Mouse (Mus musculus) intestine, embryonic 15.5 days (tissue): ENCODE measurements around the gene Prkca. TPM values are rescaled to one million over a fixed set of nuclear protein-coding genes. Genes with fewer than 3 reads are reported as not detected.

Experiments used
- ATAC-seq: fragments of 200-750 bp; cut with Nextera tagmentation; 2 replicates; pipeline ENCODE4 v1.8.0; 2017; ENCODE audit warnings: moderate TSS enrichment, moderate library complexity
- H3K27ac ChIP-seq: fragments of 300-500 bp; sonication (generic); 2 replicates; pipeline ENCODE4 v1.5.1; 2015; ENCODE audit warnings: mild to moderate bottlenecking, inconsistent platforms
- H3K27me3 ChIP-seq: fragments of 300-500 bp; sonication (generic); replicated peaks from 2 replicates; pipeline ENCODE4 v1.6.1; 2015; ENCODE audit warnings: inconsistent platforms
- H3K36me3 ChIP-seq: fragments of 300-500 bp; sonication (generic); 2 replicates; pipeline ENCODE4 v1.6.1; 2015; ENCODE audit warnings: inconsistent platforms
- H3K4me1 ChIP-seq: fragments of 300-500 bp; sonication (generic); replicated peaks from 2 replicates; pipeline ENCODE4 v1.6.1; 2015; ENCODE audit warnings: inconsistent platforms
- H3K4me2 ChIP-seq: fragments of 300-500 bp; sonication (generic); replicated peaks from 2 replicates; pipeline ENCODE4 v1.6.1; 2015; ENCODE audit warnings: mild to moderate bottlenecking, inconsistent platforms
- H3K4me3 ChIP-seq: fragments of 300-500 bp; sonication (generic); replicated peaks from 2 replicates; pipeline ENCODE4 v1.5.1; 2015; ENCODE audit warnings: inconsistent platforms
- H3K9ac ChIP-seq: fragments of 300-500 bp; sonication (generic); 2 replicates; pipeline ENCODE4 v1.6.1; 2015; ENCODE audit warnings: inconsistent platforms
- H3K9me3 ChIP-seq: fragments of 300-500 bp; sonication (generic); 2 replicates; pipeline ENCODE4 v1.6.1; 2016; ENCODE audit warnings: inconsistent platforms
- WGBS: fragments of 180-500 bp; shearing (Covaris S2); methylation state at CpG from one replicate; pipeline ENCODE4 v1.1.7; 2015; 5-methylcytosine and 5-hydroxymethylcytosine counted together
- polyA plus RNA-seq: library from polyadenylated mRNA; unstranded; fragments of >200 nt; fragmentation: Nextera tagmentation; extraction: Ambion mirVana; gene quantifications from 2 replicates; pipeline ENCODE4 v1.2.1, GENCODE M21; 2015

Gene Prkca
- polyA plus RNA-seq, 1 experiment from 2014 or later = 22.0 TPM

GRCm38 (mm10) chr11:108020889-108021288, 322.8 kb downstream of the Prkca start:
- 67% methylated on average over 3 of the region's 3 CpGs for WGBS

GRCm38 (mm10) chr11:108015284-108015683, 328.4 kb downstream of the Prkca start:
- no peaks in the 10 kb centered on the region for H3K27me3 ChIP-seq
- no peaks in the 10 kb centered on the region for H3K9me3 ChIP-seq
- no peak overlapping the region for H3K4me3 ChIP-seq
- 61% methylated on average over 5 of the region's 5 CpGs for WGBS
- H3K4me2 ChIP-seq = no peak overlapping the region
- no peaks in the 10 kb centered on the region for H3K4me1 ChIP-seq
- no peak overlapping the region for H3K27ac ChIP-seq
- no peak overlapping the region for H3K9ac ChIP-seq
- H3K36me3 ChIP-seq = no peaks in the 10 kb centered on the region
- no peak for ATAC-seq

More at GRCm38 (mm10) chr11:108020889-108021288, 322.8 kb downstream of the Prkca start:
- Histone ChIP-seq H3K9ac (no peak overlapping the region), H3K9me3 (no peaks in the 10 kb centered on the region), H3K27me3 (no peaks in the 10 kb centered on the region), H3K4me2 (no peak overlapping the region), H3K4me3 (no peak overlapping the region), H3K27ac (no peak overlapping the region), H3K36me3 (no peaks in the 10 kb centered on the region), H3K4me1 (0 out of 2 replicates have a peak, but pooled peaks cover 7% of the 10 kb centered on the region)
- ATAC-seq = no peak

- no peak overlapping the region for H3K4me3 ChIP-seq
- H3K27me3 ChIP-seq = no peaks in the 10 kb centered on the region
- H3K9me3 ChIP-seq = no peaks in the 10 kb centered on the region
- no peak overlapping the region for H3K9ac ChIP-seq
- H3K36me3 ChIP-seq = no peaks in the 10 kb centered on the region
- 64% methylated on average over 5 of the region's 5 CpGs for WGBS
- H3K4me1 ChIP-seq = no peaks in the 10 kb centered on the region
- no peak overlapping the region for H3K27ac ChIP-seq
- no peak for ATAC-seq
- no peak overlapping the region for H3K4me2 ChIP-seq
Observed at GRCm38 (mm10) chr11:108013390-108013789, 330.3 kb downstream of the Prkca start.

DNA sequence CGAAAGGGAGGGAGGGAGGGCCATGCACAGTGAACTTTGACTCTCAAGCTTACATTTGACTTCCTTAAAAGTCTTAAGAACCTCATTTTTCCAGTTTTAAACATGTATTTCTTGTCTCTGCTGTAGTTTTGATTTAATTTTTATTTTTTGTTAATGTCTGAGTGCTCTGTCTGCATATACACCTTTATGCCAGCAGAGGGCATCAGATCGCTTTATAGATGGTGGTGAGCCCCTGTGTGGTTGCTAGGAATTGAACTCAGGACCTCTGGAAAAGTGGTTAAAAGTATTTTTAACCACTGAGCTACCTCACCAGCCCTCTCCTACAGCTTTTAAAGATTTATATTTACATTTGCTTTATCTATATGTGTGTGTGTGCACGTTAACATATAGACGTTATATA, 333.3 kb downstream of the Prkca start:
- Histone ChIP-seq H3K27me3 (no peaks in the 10 kb centered on the region), H3K4me3 (no peak overlapping the region), H3K9ac (no peak overlapping the region), H3K9me3 (no peaks in the 10 kb centered on the region), H3K27ac (no peak overlapping the region), H3K36me3 (no peaks in the 10 kb centered on the region), H3K4me2 (no peak overlapping the region), H3K4me1 (no peaks in the 10 kb centered on the region)
- ATAC-seq = no peak
- WGBS = 80% methylated on average over 4 of the region's 4 CpGs

GRCm38 (mm10) chr11:107998891-107999290, 344.8 kb downstream of the Prkca start:
- 73% methylated on average over 3 of the region's 3 CpGs for WGBS
- no peak for ATAC-seq
- Histone ChIP-seq H3K9ac (no peak overlapping the region), H3K36me3 (no peaks in the 10 kb centered on the region), H3K27ac (no peak overlapping the region), H3K4me2 (no peak overlapping the region), H3K4me1 (no peaks in the 10 kb centered on the region), H3K9me3 (no peaks in the 10 kb centered on the region), H3K4me3 (no peak overlapping the region), H3K27me3 (no peaks in the 10 kb centered on the region)

- no peak for ATAC-seq
- H3K4me2 ChIP-seq = no peak overlapping the region
- no peaks in the 10 kb centered on the region for H3K36me3 ChIP-seq
- no peak overlapping the region for H3K4me3 ChIP-seq
- H3K9ac ChIP-seq = no peak overlapping the region
- no peaks in the 10 kb centered on the region for H3K9me3 ChIP-seq
- H3K4me1 ChIP-seq = 0 out of 2 replicates have a peak, but pooled peaks cover 4% of the 10 kb centered on the region
- 76% methylated on average over 11 of the region's 11 CpGs for WGBS
- H3K27ac ChIP-seq = no peak overlapping the region
- H3K27me3 ChIP-seq = no peaks in the 10 kb centered on the region
Observed at GRCm38 (mm10) chr11:107996896-107997670, 346.6 kb downstream of the Prkca start.

- H3K27me3 ChIP-seq = no peaks in the 10 kb centered on the region
- no peak overlapping the region for H3K4me3 ChIP-seq
- H3K27ac ChIP-seq = no peak overlapping the region
- WGBS = 52% methylated on average over 6 of the region's 6 CpGs
- H3K4me1 ChIP-seq = 0 out of 2 replicates have a peak, but pooled peaks cover 4% of the 10 kb centered on the region
- no peak overlapping the region for H3K9ac ChIP-seq
- no peak; the same call in 1 of the 2 replicates for ATAC-seq
- H3K36me3 ChIP-seq = no peaks in the 10 kb centered on the region
- H3K4me2 ChIP-seq = no peak overlapping the region
- H3K9me3 ChIP-seq = no peaks in the 10 kb centered on the region
Observed at GRCm38 (mm10) chr11:107994487-107994886, 349.2 kb downstream of the Prkca start.

- 0 out of 2 replicates have a peak, but pooled peaks cover 4% of the 10 kb centered on the region for H3K4me1 ChIP-seq
- no peak for ATAC-seq
- H3K4me2 ChIP-seq = no peak overlapping the region
- WGBS = 79% methylated on average over 3 of the region's 3 CpGs
- no peak overlapping the region for H3K4me3 ChIP-seq
- H3K27ac ChIP-seq = no peak overlapping the region
- H3K9me3 ChIP-seq = no peaks in the 10 kb centered on the region
- no peaks in the 10 kb centered on the region for H3K36me3 ChIP-seq
- no peak overlapping the region for H3K9ac ChIP-seq
- no peaks in the 10 kb centered on the region for H3K27me3 ChIP-seq
Observed at GRCm38 (mm10) chr11:107993792-107994191, 349.9 kb downstream of the Prkca start.

GRCm38 (mm10) chr11:107992500-107992899, 351.2 kb downstream of the Prkca start:
- no peak overlapping the region for H3K27ac ChIP-seq
- H3K27me3 ChIP-seq = no peaks in the 10 kb centered on the region
- no peaks in the 10 kb centered on the region for H3K9me3 ChIP-seq
- H3K4me3 ChIP-seq = no peak overlapping the region
- 0 out of 2 replicates have a peak, but pooled peaks have one; percentile 15 for ATAC-seq
- 0 out of 2 replicates have a peak, but pooled peaks cover 4% of the 10 kb centered on the region for H3K4me1 ChIP-seq
- no peak overlapping the region for H3K9ac ChIP-seq
- H3K4me2 ChIP-seq = no peak overlapping the region
- no peaks in the 10 kb centered on the region for H3K36me3 ChIP-seq
- WGBS = 39% methylated on average over 11 of the region's 11 CpGs

DNA sequence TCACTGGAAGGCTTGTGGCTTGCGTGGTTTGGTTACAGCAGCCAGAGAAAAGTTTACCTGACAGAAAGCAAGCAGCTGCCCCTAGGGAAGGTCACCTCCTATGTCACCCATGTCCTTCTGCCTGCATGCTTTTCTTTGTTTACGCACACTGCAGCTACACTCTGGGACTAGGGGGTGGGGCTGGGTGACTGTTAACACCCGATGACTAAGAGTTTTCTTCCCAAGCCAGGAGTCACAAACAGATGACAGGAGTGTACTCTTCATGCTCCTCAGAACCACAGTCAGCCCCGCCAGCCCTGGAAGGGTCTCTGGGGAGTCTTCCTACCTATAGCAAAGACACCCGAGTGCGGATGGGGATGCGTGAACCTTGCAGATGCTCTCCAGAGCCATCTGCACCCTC, 351.7 kb downstream of the Prkca start:
- WGBS = 53% methylated on average over 7 of the region's 7 CpGs
- 0 out of 2 replicates have a peak, but pooled peaks have one; percentile 31 for ATAC-seq

GRCm38 (mm10) chr11:107989241-107989640, 354.5 kb downstream of the Prkca start:
- no peaks in the 10 kb centered on the region for H3K27me3 ChIP-seq
- H3K27ac ChIP-seq = no peak overlapping the region
- ATAC-seq = no peak
- H3K9ac ChIP-seq = no peak overlapping the region
- H3K4me2 ChIP-seq = no peak overlapping the region
- no peak overlapping the region for H3K4me3 ChIP-seq
- H3K9me3 ChIP-seq = no peaks in the 10 kb centered on the region
- no peaks in the 10 kb centered on the region for H3K36me3 ChIP-seq
- H3K4me1 ChIP-seq = 0 out of 2 replicates have a peak, but pooled peaks cover 4% of the 10 kb centered on the region
- WGBS = 78% methylated on average over 6 of the region's 6 CpGs

More for the DNA sequence above, 351.7 kb downstream of the Prkca start:
- Histone ChIP-seq H3K4me3 (no peak overlapping the region), H3K36me3 (no peaks in the 10 kb centered on the region), H3K27ac (no peak overlapping the region), H3K27me3 (no peaks in the 10 kb centered on the region), H3K9ac (no peak overlapping the region), H3K9me3 (no peaks in the 10 kb centered on the region), H3K4me1 (0 out of 2 replicates have a peak, but pooled peaks cover 4% of the 10 kb centered on the region), H3K4me2 (no peak overlapping the region)

DNA sequence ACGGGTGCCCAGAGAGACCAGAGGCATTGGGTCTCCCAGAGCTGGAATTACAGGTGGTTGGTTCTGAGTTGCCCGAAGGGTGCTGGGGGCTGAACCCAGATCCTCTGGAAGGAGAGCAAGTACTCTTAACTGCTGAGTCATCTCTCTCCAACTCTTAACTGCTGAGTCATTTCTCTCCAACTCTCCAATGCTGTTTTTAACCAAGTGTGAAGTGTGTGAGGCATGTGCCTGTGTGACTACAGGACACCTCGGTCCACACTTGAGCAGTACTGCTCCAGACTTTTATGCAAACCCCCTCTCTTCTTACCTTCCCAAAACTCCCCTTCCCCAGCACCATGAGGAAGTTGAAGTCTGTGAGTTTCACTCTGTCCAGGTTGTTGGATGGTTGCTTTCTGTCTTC, 357.8 kb downstream of the Prkca start:
- Histone ChIP-seq H3K4me3 (no peak overlapping the region), H3K36me3 (0 out of 2 replicates have a peak, but pooled peaks cover 3% of the 10 kb centered on the region), H3K9ac (no peak overlapping the region), H3K4me1 (no peaks in the 10 kb centered on the region), H3K4me2 (no peak overlapping the region), H3K27me3 (no peaks in the 10 kb centered on the region), H3K9me3 (no peaks in the 10 kb centered on the region), H3K27ac (no peak overlapping the region)
- 92% methylated on average over 3 of the region's 3 CpGs for WGBS
- no peak for ATAC-seq

DNA sequence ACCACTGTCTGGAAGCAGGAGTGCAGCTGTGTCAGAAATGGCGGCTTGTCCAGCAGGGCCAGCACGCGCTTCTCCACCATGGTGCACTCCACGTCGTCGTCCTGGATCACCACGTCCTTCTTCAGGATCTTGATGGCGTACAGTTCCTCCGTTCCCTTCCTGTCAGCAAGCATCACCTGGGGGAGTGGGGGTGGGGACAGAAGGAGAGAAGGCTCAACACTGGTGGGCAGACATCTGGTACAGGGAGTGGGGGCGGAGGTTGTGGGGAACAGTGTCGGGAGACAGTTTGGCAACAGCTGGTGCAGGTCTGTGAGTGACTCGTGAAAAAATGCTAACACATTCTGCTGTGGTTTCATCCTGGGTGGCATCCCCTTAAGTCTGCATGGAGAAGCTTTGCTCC, 359.8 kb downstream of the Prkca start:
- H3K9me3 ChIP-seq = no peaks in the 10 kb centered on the region
- no peak overlapping the region for H3K4me2 ChIP-seq
- no peak overlapping the region for H3K27ac ChIP-seq
- 0 out of 2 replicates have a peak, but pooled peaks cover 3% of the 10 kb centered on the region for H3K36me3 ChIP-seq
- H3K4me1 ChIP-seq = no peaks in the 10 kb centered on the region
- ATAC-seq = no peak
- no peak overlapping the region for H3K4me3 ChIP-seq
- WGBS = 83% methylated on average over 12 of the region's 12 CpGs
- no peak overlapping the region for H3K9ac ChIP-seq
- no peaks in the 10 kb centered on the region for H3K27me3 ChIP-seq
